Mouse (Mus musculus) small intestine, adult 2 months (tissue): ENCODE measurements around the gene Aspdh.

Source experiments
- CTCF ChIP-seq: fragments of 200-500 bp; IDR thresholded peaks from 2 replicates; pipeline ENCODE4 v1.5.1; 2012; ENCODE audit warnings: low read depth, mild to moderate bottlenecking, control low read depth, inconsistent platforms, low read length, moderate library complexity, mixed read lengths; ENCODE audit not compliant: insufficient replicate concordance, insufficient read length; ENCODE audit errors: extremely low read depth
- POLR2A ChIP-seq: fragments of 200-500 bp; IDR thresholded peaks from 2 replicates; pipeline ENCODE4 v1.6.1; 2012; ENCODE audit warnings: low read depth, mild to moderate bottlenecking, control low read depth, inconsistent platforms, low read length, moderate library complexity

- TF ChIP-seq CTCF (no peak), POLR2A (no peak)
Measured at GRCm38 (mm10) chr7:44485572-44486195, 20.5 kb downstream of the Aspdh start.
